Mouse (Mus musculus): Measurements from ENCODE around the gene Hoxa2.

The Hoxa2 gene

GRCm38 (mm10) chr6:52164626-52165440 is at the start of gene Hoxa2:
TSS of gene Hoxa2 (minus strand) at chr6:52164831.
- DNase-seq (ENCODE audit: low spot score) = peak; percentile 40

- no peak for DNase-seq (ENCODE audit: low spot score)
These were observed 49.6 kb upstream of the Hoxa2 start for GRCm38 (mm10) chr6:52214271-52214670.

- no peak for DNase-seq (ENCODE audit: low spot score)
These were observed 48.7 kb upstream of the Hoxa2 start, which contains the start of the genes Hoxa3 and Gm28308 for GRCm38 (mm10) chr6:52213119-52213986. TSS of gene Hoxa3 (minus strand) at chr6:52213336. TSS of gene Gm28308 (minus strand) at chr6:52213339.

GRCm38 (mm10) chr6:52212556-52213118 is 48.0 kb upstream of the Hoxa2 start:
- no peak for DNase-seq (ENCODE audit: low spot score)

GRCm38 (mm10) chr6:52211961-52212360 is 47.3 kb upstream of the Hoxa2 start:
- no peak for DNase-seq (ENCODE audit: low spot score)

- DNase-seq (ENCODE audit: low spot score) = no peak
These were observed 46.7 kb upstream of the Hoxa2 start for GRCm38 (mm10) chr6:52211170-52211935.

- DNase-seq (ENCODE audit: low spot score) = no peak
These were observed 45.0 kb upstream of the Hoxa2 start for GRCm38 (mm10) chr6:52209685-52210046.

- DNase-seq (ENCODE audit: low spot score) = no peak
These were observed 44.4 kb upstream of the Hoxa2 start for GRCm38 (mm10) chr6:52208868-52209684.

- no peak for DNase-seq (ENCODE audit: low spot score)
These were observed 43.6 kb upstream of the Hoxa2 start, which contains the start of gene Hoxa6 for GRCm38 (mm10) chr6:52208072-52208867. TSS of gene Hoxa6 (minus strand) at chr6:52208722.

- no peak for DNase-seq (ENCODE audit: low spot score)
These were observed 43.0 kb upstream of the Hoxa2 start for GRCm38 (mm10) chr6:52207684-52207976.

- no peak for DNase-seq (ENCODE audit: low spot score)
These were observed 42.5 kb upstream of the Hoxa2 start for GRCm38 (mm10) chr6:52206882-52207683.

GRCm38 (mm10) chr6:52205638-52206621 is 41.3 kb upstream of the Hoxa2 start:
- no peak for DNase-seq (ENCODE audit: low spot score)

GRCm38 (mm10) chr6:52205221-52205620 is 40.6 kb upstream of the Hoxa2 start:
- no peak for DNase-seq (ENCODE audit: low spot score)

GRCm38 (mm10) chr6:52204050-52204752 is 39.6 kb upstream of the Hoxa2 start, which contains the start of gene Hoxa5:
TSS of gene Hoxa5 (minus strand) at chr6:52204587.
- DNase-seq (ENCODE audit: low spot score) = peak; percentile 81

GRCm38 (mm10) chr6:52203371-52204049 is 38.9 kb upstream of the Hoxa2 start:
- no peak for DNase-seq (ENCODE audit: low spot score)

GRCm38 (mm10) chr6:52203121-52203370 is 38.4 kb upstream of the Hoxa2 start:
- no peak for DNase-seq (ENCODE audit: low spot score)

Data from yolk sac, embryonic 10.5 days (tissue).